Mouse (Mus musculus): ENCODE data around the gene Gm49027. TPM values are rescaled to one million over a fixed set of nuclear protein-coding genes. Genes with fewer than 3 reads are reported as not detected.

Gm49027 gene
- polyA plus RNA-seq, 1 experiment from 2014 or later, result 11.2 TPM

DNA sequence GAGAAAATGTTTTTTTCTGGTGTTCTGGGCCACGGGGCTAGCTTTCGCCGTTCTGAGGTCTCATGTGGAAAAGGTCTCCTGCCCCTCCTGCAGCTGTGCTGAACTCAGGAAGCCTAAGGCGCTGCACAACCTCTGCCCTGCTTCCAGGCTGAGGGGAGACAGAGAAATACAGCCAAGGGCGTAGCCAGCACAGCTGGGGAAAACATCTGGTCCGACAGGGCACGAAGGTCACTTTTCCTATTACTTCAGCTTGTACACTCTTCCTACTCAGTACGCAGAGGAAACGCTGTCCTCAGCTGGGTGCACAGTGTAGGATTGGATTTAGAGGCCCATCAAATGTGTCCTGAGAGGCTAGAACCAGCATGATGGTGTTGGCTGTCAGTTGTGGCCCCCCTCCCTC is 35.4 kb downstream of the Gm49027 start:
- no peak for ATAC-seq
- Histone ChIP-seq H3K4me3 (replicated peaks) (no peak overlapping the region), H3K4me2 (replicated peaks) (no peak overlapping the region), H3K27me3 (replicated peaks) (no peaks in the 10 kb centered on the region), H3K27ac (no peak overlapping the region), H3K36me3 (no peaks in the 10 kb centered on the region), H3K4me1 (replicated peaks) (0 out of 2 replicates have a peak, but pooled peaks cover 7% of the 10 kb centered on the region), H3K9me3 (no peaks in the 10 kb centered on the region), H3K9ac (no peak overlapping the region)
- WGBS, result 47% methylated on average over 9 of the region's 9 CpGs

- Histone ChIP-seq H3K9ac (no peak within 1 kb of the TSS), H3K4me3 (replicated peaks) (no peak within 1 kb of the TSS), H3K27ac (no peak within 1 kb of the TSS), H3K4me2 (replicated peaks) (peak within 1 kb of the TSS; percentile 54), H3K4me1 (replicated peaks) (0 out of 2 replicates have a peak, but pooled peaks cover 7% of the 10 kb centered on the region), H3K9me3 (no peaks in the 10 kb centered on the region), H3K27me3 (replicated peaks) (no peaks in the 10 kb centered on the region), H3K36me3 (no peaks in the 10 kb centered on the region)
- 0 out of 2 replicates have a peak, but pooled peaks have one; percentile 56 for ATAC-seq
- WGBS, result 10% methylated on average over 25 of the region's 25 CpGs
These were observed 36.0 kb downstream of the Gm49027 start, which contains the start of the genes Lrrc43 and Il31 for GRCm38 (mm10) chr5:123489112-123489785. Gene Lrrc43 (plus strand): TSS chr5:123489305. Gene Il31 (minus strand): TSS chr5:123489489.

- WGBS, result 80% methylated on average over 11 of the region's 11 CpGs
- ATAC-seq, result no peak
- Histone ChIP-seq H3K4me3 (replicated peaks) (no peak overlapping the region), H3K4me1 (replicated peaks) (0 out of 2 replicates have a peak, but pooled peaks cover 7% of the 10 kb centered on the region), H3K4me2 (replicated peaks) (no peak overlapping the region), H3K36me3 (no peaks in the 10 kb centered on the region), H3K9me3 (no peaks in the 10 kb centered on the region), H3K27me3 (replicated peaks) (no peaks in the 10 kb centered on the region), H3K9ac (no peak overlapping the region), H3K27ac (no peak overlapping the region)
These were observed 37.5 kb downstream of the Gm49027 start for GRCm38 (mm10) chr5:123487659-123488395.

GRCm38 (mm10) chr5:123473817-123474216 is 51.5 kb downstream of the Gm49027 start:
- no peaks in the 10 kb centered on the region for H3K9me3 ChIP-seq
- no peak for ATAC-seq
- H3K27me3 ChIP-seq (replicated peaks), result no peaks in the 10 kb centered on the region
- H3K4me1 ChIP-seq (replicated peaks), result no peaks in the 10 kb centered on the region
- H3K4me2 ChIP-seq (replicated peaks), result no peak overlapping the region
- H3K36me3 ChIP-seq, result no peaks in the 10 kb centered on the region
- WGBS, result 84% methylated on average over 5 of the region's 5 CpGs
- H3K27ac ChIP-seq, result no peak overlapping the region
- no peak overlapping the region for H3K9ac ChIP-seq
- H3K4me3 ChIP-seq (replicated peaks), result no peak overlapping the region

- 7% methylated on average over 10 of the region's 10 CpGs for WGBS
- H3K36me3 ChIP-seq, result no peaks in the 10 kb centered on the region
- no peak overlapping the region for H3K27ac ChIP-seq
- peak overlapping the region; percentile 39 for H3K4me2 ChIP-seq (replicated peaks)
- no peaks in the 10 kb centered on the region for H3K27me3 ChIP-seq (replicated peaks)
- H3K9ac ChIP-seq, result no peak overlapping the region
- no peaks in the 10 kb centered on the region for H3K4me1 ChIP-seq (replicated peaks)
- H3K9me3 ChIP-seq, result no peaks in the 10 kb centered on the region
- H3K4me3 ChIP-seq (replicated peaks), result 0 out of 2 replicates have a peak overlapping the region, but pooled peaks have one; percentile 1
- ATAC-seq, result no peak
These were observed 54.4 kb downstream of the Gm49027 start for GRCm38 (mm10) chr5:123470784-123471400.

DNA sequence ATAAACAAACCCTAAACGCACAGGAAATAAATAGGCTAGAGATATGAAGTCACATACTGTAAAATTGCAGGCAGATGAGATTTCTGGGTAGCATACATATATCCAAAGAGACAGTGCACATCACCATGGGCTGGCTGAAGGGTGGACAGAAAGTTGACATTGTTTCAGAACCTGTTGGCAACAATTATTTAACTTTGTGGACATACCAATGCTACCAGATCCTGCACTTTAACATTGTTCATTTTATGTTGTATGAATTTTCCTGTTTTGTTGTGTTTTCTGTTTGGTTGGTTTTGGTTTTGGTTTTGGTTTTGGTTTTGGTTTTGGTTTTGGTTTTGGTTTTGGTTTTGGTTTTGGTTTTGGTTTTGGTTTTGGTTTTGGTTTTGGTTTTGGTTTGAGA is 60.6 kb downstream of the Gm49027 start:
- ATAC-seq, result no peak
- Histone ChIP-seq H3K27me3 (replicated peaks) (no peaks in the 10 kb centered on the region), H3K36me3 (no peaks in the 10 kb centered on the region), H3K4me2 (replicated peaks) (no peak overlapping the region), H3K4me3 (replicated peaks) (no peak overlapping the region), H3K27ac (no peak overlapping the region), H3K9ac (no peak overlapping the region), H3K4me1 (replicated peaks) (no peaks in the 10 kb centered on the region), H3K9me3 (no peaks in the 10 kb centered on the region)
- WGBS, result 79% methylated on average over 1 of the region's 1 CpGs

Other genes starting within 250 kb of the Gm49027 start
- 15.9 and 16.4 TPM in 2 replicates for gene Bcl7a, start 181.7 kb downstream of the Gm49027 start, polyA plus RNA-seq (2015; fragmentation: Nextera tagmentation; extraction: Ambion mirVana)
- gene Mlxip, start 130.7 kb downstream of the Gm49027 start, polyA plus RNA-seq (2015; fragmentation: Nextera tagmentation; extraction: Ambion mirVana), result 19.2 and 22.4 TPM in 2 replicates
- not detected in 2 replicates for gene Lrrc43, start 36.2 kb downstream of the Gm49027 start, polyA plus RNA-seq (2015; fragmentation: Nextera tagmentation; extraction: Ambion mirVana)
- gene Il31, start 36.0 kb downstream of the Gm49027 start, polyA plus RNA-seq (2015; fragmentation: Nextera tagmentation; extraction: Ambion mirVana), result not detected in 2 replicates
- 0.38 and 0.40 TPM in 2 replicates for gene B3gnt4, start 15.0 kb downstream of the Gm49027 start, polyA plus RNA-seq (2015; fragmentation: Nextera tagmentation; extraction: Ambion mirVana)
- 98.0 and 99.7 TPM in 2 replicates for gene Diablo, start 1.3 kb downstream of the Gm49027 start, polyA plus RNA-seq (2015; fragmentation: Nextera tagmentation; extraction: Ambion mirVana)
- 24.4 and 28.9 TPM in 2 replicates for gene Vps33a, start 47.5 kb upstream of the Gm49027 start, polyA plus RNA-seq (2015; fragmentation: Nextera tagmentation; extraction: Ambion mirVana)
- 29.9 TPM in 2 replicates for gene Clip1, start 159.1 kb upstream of the Gm49027 start, polyA plus RNA-seq (2015; fragmentation: Nextera tagmentation; extraction: Ambion mirVana)
- gene Zcchc8, start 195.6 kb upstream of the Gm49027 start, polyA plus RNA-seq (2015; fragmentation: Nextera tagmentation; extraction: Ambion mirVana), result 63.1 and 68.9 TPM in 2 replicates
- gene Rsrc2, start 223.9 kb upstream of the Gm49027 start, polyA plus RNA-seq (2015; fragmentation: Nextera tagmentation; extraction: Ambion mirVana), result 90.5 and 100 TPM in 2 replicates
- gene Kntc1, start 224.2 kb upstream of the Gm49027 start, polyA plus RNA-seq (2015; fragmentation: Nextera tagmentation; extraction: Ambion mirVana), result 19.7 and 21.7 TPM in 2 replicates